ENCODE assay signal across 7 mouse cellular contexts in the genomic region with DNA sequence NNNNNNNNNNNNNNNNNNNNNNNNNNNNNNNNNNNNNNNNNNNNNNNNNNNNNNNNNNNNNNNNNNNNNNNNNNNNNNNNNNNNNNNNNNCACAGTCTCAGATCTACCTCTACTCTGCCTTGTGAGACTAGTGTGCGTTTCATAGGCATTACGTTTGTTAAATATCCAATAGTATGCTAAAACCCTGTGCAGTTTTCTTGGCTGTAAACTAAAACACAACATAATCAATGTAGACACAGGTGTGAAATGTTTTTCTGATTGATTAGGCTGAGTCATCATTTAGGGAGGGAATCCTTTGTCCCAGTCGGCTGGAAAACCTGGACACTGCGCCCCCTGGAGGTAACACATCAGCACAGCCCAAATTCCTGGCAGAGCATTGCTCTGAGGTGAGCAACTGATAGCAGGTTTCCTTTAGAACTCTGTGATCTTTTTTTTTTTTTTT. TPM values are rescaled to one million over a fixed set of nuclear protein-coding genes. Genes with fewer than 3 reads are reported as not detected.
DNase-seq lines count a peak whose midpoint lies in the region; ATAC-seq and TF ChIP-seq lines count a peak whose summit lies in the region.

No protein-coding gene starts in this region.

- H3K27ac ChIP-seq in hindbrain, postnatal 0 days: no peak overlapping the region
- no peak overlapping the region for H3K27ac ChIP-seq in hindbrain, embryonic 14.5 days
- H3K27ac ChIP-seq in testis, adult 2 months (ENCODE audit: control insufficient read depth, insufficient read depth, low read depth, low read length): no peak overlapping the region

- TF ChIP-seq POLR2A in testis, adult 2 months (IDR thresholded peaks at IDR 0.05; ENCODE audit: control insufficient read depth, low read depth, low read length): no peak

- DNase-seq in hindbrain, postnatal 0 days (ENCODE audit: low spot score): peak; percentile 49
- no peak for DNase-seq in hindbrain, embryonic 14.5 days (ENCODE audit: low spot score)
- DNase-seq in testis, postnatal 14 days (ENCODE audit: low spot score): no peak
- DNase-seq in Patski (ENCODE audit: low read depth, low spot score): no peak
- peak; percentile 41 for DNase-seq in splenic B cell, adult 2 months (ENCODE audit: low read depth, low spot score)
- no peak for DNase-seq in frontal cortex, postnatal 25 days (ENCODE audit: low spot score in 2 of 2)

- in situ Hi-C loops in Patski (cut with MboI; ENCODE audit: low pct_unique_long_range_greater_than_20kb): no loop called here

- H3K4me1 ChIP-seq in hindbrain, postnatal 0 days (ENCODE audit: insufficient read depth, low read length): no peaks in the 10 kb centered on the region
- H3K4me1 ChIP-seq in hindbrain, embryonic 14.5 days (replicated peaks; ENCODE audit: control insufficient read depth, insufficient read depth, low read length): no peaks in the 10 kb centered on the region
- H3K4me1 ChIP-seq in testis, adult 2 months (ENCODE audit: control insufficient read depth, insufficient read depth, low read length): peaks cover 5% of the 10 kb centered on the region

- ATAC-seq in hindbrain, postnatal 0 days: no peak
- no peak for ATAC-seq in hindbrain, embryonic 14.5 days (ENCODE audit: low FRiP score)
- no peak for ATAC-seq in Patski

- H3K9me3 ChIP-seq in hindbrain, postnatal 0 days (ENCODE audit: low read length): no peaks in the 10 kb centered on the region
- no peaks in the 10 kb centered on the region for H3K9me3 ChIP-seq in hindbrain, embryonic 14.5 days (ENCODE audit: control insufficient read depth, low read length)

- 66% methylated on average over 4 of the region's 4 CpGs for WGBS in hindbrain, postnatal 0 days
- WGBS in hindbrain, embryonic 14.5 days: 61% methylated on average over 4 of the region's 4 CpGs

- CTCF ChIA-PET in Patski (lab: Charles Lee): no interaction called here

- H3K4me2 ChIP-seq in hindbrain, postnatal 0 days (ENCODE audit: low read depth, low read length): no peak overlapping the region
- H3K4me2 ChIP-seq in hindbrain, embryonic 14.5 days (replicated peaks): no peak overlapping the region

- H3K36me3 ChIP-seq in hindbrain, postnatal 0 days (ENCODE audit: insufficient read depth, low read length): no peaks in the 10 kb centered on the region
- no peaks in the 10 kb centered on the region for H3K36me3 ChIP-seq in hindbrain, embryonic 14.5 days (replicated peaks; ENCODE audit: control insufficient read depth, insufficient read depth)
- H3K36me3 ChIP-seq in testis, adult 2 months (ENCODE audit: control insufficient read depth, insufficient read depth, low read length): no peaks in the 10 kb centered on the region
- no peaks in the 10 kb centered on the region for H3K36me3 ChIP-seq in splenic B cell, adult 2 months (ENCODE audit: control insufficient read depth, insufficient read depth, low read length, poor library complexity, severe bottlenecking)

- H3K9ac ChIP-seq in hindbrain, postnatal 0 days (replicated peaks; ENCODE audit: low read length): no peak overlapping the region
- no peak overlapping the region for H3K9ac ChIP-seq in hindbrain, embryonic 14.5 days

- POLR2A ChIA-PET in Patski (lab: Charles Lee): no interaction called here

- H3K4me3 ChIP-seq in hindbrain, postnatal 0 days (ENCODE audit: low read length): no peak overlapping the region
- no peak overlapping the region for H3K4me3 ChIP-seq in hindbrain, embryonic 14.5 days (replicated peaks; ENCODE audit: low read length)
- H3K4me3 ChIP-seq in testis, adult 2 months (ENCODE audit: control insufficient read depth, low read depth, low read length): no peak overlapping the region

- no peaks in the 10 kb centered on the region for H3K27me3 ChIP-seq in hindbrain, postnatal 0 days (ENCODE audit: insufficient read depth, low read length)
- H3K27me3 ChIP-seq in hindbrain, embryonic 14.5 days (ENCODE audit: control insufficient read depth, insufficient read depth, low read length): no peaks in the 10 kb centered on the region
- no peaks in the 10 kb centered on the region for H3K27me3 ChIP-seq in testis, adult 2 months (ENCODE audit: control insufficient read depth, insufficient read depth, low read length)
- H3K27me3 ChIP-seq in Patski: no peaks in the 10 kb centered on the region
- no peaks in the 10 kb centered on the region for H3K27me3 ChIP-seq in splenic B cell, adult 2 months (ENCODE audit: control insufficient read depth, insufficient read depth, low read length, poor library complexity, severe bottlenecking)

- TF ChIP-seq CTCF in hindbrain, postnatal 0 days (IDR thresholded peaks at IDR 0.05; ENCODE audit: low read depth): peak; percentile 50
- peak; percentile 58; the same call in 1 of the 2 replicates for TF ChIP-seq CTCF in testis, adult 2 months (IDR thresholded peaks at IDR 0.05; ENCODE audit: control insufficient read depth, insufficient read depth, insufficient replicate concordance, low read depth, low read length)
- peak; percentile 53 for TF ChIP-seq CTCF in Patski (IDR thresholded peaks at IDR 0.05)

RNA-seq across cellular contexts. Expression of gene Rps6ka1, which starts 48.2 kb away (rescaled TPM):
- total RNA-seq in hindbrain, postnatal 0 days (2014; rRNA removed): 28.0 and 31.1 TPM in 2 replicates
- polyA plus RNA-seq in hindbrain, postnatal 0 days (2015; fragmentation: Nextera tagmentation; extraction: Ambion mirVana): 20.4 and 22.6 TPM in 2 replicates
- 25.3 and 25.7 TPM in 2 replicates for polyA plus RNA-seq in hindbrain, embryonic 14.5 days (2014; fragmentation: Nextera tagmentation; extraction: Ambion mirVana)
- polyA plus RNA-seq in testis, adult 2 months (2012; rRNA removed): 54.8 and 57.2 TPM in 2 replicates
- 58.1 TPM for polyA plus RNA-seq in Patski (2021)

Comparison
In these comparisons a context has a peak if more than half of its experiments do, and no peak if none do; other contexts are left out.
1. DNase-seq: peak in hindbrain, postnatal 0 days (single experiment) and splenic B cell, adult 2 months (single experiment); none in hindbrain, embryonic 14.5 days (single experiment), testis, postnatal 14 days (single experiment), Patski (single experiment) and frontal cortex, postnatal 25 days (0 of 2).
2. Peak in every context shown above with its lines, with median percentiles within 50 percentile points of each other: CTCF ChIP-seq.